Mouse (Mus musculus) adrenal gland, postnatal 25 days (tissue): ENCODE measurements at regions not wholly inside any gene's neighbourhood (a gene's known extent, or its start where the extent isn't known, plus 50 kb on each side); places are given as distances from the start of the nearest gene placed in this dataset.
A peak's percentile ranks its signal among the peaks of the same experiment; 100 is the strongest.
"Not testable (repeated sequence)": the region's sequence is repeated elsewhere in the genome, so short reads cannot be mapped to it uniquely, and the experiment has no call there.

ENCODE experiments used
- DNase-seq: peaks from one replicate; pipeline ENCODE4 v3.0.0; 2021; ENCODE audit warnings: mixed read lengths

DNA sequence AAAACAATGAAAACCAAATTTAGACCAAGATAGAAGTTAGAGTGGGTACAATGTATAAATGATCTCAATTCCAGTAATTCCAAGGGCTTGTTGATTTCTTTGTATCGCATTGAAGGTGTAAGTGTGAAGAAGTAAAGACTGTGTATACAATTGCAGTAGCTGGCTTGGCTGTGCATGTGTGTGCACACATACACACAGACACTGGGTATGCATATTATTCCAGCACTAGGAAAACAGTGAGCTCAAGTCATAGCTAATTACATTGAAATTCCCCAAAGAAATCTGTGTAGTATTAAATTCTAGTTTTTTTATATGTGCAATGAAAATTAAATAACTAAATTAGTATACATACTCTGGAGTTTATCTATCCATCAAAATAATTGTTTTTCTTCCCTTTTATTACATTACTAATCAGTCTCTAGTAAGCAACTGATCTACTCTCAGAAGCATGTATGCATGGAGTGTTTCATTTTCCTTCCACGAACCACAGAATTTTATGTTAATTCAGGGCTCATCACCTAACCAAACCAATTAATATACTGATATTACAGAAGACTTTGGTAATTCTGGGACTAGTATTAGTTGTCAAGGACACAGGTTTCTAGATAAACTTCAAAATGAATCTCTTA is 56.5 kb downstream of the Gm8797 start:
- DNase-seq = no peak

DNA sequence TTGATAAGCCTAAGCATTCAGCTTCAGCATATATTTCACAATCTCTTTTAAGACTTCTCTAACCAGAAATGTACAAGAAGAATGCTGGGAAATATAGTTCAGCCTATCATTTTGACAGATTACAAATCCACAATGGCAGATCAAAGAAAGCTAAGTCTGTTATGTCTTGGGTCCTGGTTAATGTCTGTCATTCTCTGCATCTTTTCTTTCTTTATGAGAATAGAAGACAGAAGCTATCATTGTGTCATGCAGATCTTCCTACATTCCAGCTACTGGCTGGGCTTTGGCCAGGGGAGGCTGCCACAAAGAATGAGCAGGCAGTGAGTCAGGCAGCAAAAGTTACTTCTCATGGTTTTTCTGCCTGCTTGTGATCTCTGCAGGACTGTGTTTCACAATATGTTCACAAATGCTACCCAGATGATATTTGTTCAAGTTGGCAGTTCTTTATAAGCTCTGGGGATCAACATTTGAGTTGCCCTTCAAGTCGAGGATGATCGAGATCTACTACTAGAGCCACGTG is 60.5 kb downstream of the Gm8797 start:
- DNase-seq = peak; percentile 63

DNA sequence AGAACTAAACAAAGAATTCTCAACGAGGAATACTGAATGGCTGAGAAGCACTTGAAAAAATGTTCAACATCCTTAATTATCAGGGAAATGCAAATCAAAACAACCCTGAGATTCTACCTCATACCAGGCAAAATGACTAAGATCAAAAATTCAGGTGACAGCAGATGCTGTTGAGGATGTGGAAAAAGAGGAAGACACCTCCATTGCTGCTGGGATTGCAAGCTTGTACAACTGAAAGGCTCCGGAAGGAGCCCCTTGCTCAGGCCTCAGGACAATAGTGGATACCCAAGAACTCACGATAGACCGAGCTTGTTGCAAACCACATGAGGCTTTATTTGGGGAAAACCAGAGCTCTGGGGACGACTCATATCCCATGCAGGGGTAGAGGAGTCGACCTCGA is 69.6 kb downstream of the Gm8797 start:
- not testable (repeated sequence) for DNase-seq

DNA sequence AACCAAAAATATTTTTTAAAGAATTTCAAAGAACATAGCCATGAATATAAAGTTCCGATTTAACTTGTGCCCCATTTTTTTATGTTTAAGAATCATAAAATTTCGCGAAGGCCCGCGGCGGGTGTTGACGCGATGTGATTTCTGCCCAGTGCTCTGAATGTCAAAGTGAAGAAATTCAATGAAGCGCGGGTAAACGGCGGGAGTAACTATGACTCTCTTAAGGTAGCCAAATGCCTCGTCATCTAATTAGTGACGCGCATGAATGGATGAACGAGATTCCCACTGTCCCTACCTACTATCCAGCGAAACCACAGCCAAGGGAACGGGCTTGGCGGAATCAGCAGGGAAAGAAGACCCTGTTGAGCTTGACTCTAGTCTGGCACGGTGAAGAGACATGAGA is 109.6 kb downstream of the Gm8797 start:
- peak; percentile 90 for DNase-seq

DNA sequence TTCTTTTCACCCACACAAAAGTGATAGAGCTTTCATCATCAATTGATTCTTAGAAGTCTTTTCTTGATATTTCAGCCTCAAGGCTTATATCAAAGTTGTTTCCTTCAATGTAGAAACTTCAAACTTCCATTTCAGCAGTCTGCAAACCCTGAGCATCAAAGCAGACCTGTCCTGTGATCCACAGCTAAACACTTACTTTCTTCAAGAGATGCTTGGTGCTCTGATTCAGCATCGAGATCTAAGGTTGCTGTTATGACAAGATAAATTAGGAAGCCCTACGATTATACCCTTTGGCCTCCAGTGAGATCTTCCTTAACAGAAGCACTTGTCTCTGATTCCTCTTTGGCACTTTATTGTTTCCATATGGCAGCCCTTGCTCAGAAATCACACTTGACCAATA is 119.8 kb downstream of the Gm8797 start:
- no peak for DNase-seq

DNA sequence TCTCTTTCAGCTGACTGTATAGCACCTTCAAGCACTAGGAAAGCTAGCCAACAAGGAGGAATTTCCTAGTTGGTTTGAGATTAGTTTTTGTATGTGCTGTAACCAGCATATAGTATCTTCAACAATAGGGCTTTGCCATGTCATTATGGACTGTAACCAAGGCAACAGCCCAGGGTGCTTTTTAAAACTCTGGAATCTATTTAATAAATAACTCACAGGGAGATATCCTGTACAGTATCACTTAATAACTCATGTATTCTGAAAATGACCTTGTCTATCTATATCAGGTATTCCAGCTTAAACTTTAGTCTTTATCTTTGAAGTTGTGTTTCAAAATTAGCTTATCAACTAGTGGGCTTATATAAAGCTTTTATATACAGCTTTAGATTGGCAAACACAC is 128.5 kb downstream of the Gm8797 start:
- no peak for DNase-seq

DNA sequence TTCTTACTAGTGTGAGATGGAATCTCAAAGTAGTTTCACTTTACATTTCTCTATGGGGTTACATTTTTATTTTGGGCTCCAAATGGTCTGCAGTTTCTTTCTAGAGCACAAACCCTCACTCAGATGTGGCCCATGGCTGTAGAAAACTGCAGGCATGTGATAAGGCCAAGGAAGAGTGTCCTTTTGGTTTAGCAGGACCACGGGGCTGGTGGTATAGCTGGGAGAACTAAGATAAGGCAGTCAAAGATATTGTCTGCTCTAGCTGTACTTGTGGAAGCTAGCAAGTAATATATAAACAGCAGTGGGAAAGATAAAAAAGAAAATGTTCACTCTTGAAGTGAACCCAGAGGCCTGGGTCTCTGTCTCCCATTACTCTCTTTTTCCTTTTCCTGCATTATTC is 166.9 kb downstream of the Gm8797 start:
- no peak for DNase-seq

DNA sequence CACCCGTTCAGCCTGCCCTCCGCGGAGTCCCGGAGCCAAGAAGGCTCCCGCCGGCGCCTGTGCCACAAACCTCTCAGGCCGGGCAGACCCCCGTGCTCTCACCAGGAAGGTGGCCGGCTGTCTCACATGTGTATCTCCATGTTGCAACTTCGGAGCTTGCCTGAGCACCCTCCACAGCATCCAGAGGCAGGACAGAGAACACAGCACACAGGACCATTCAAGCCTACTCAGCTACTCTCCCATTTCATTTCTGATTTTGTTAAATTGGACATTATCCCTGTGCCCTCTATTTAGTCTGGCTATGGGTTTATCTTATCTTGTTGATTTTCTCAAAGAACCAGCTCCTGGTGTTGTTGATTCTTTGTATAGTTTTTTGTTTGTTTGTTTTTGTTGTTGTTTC is 199.6 kb downstream of the Gm8797 start:
- DNase-seq = not testable (repeated sequence)

DNA sequence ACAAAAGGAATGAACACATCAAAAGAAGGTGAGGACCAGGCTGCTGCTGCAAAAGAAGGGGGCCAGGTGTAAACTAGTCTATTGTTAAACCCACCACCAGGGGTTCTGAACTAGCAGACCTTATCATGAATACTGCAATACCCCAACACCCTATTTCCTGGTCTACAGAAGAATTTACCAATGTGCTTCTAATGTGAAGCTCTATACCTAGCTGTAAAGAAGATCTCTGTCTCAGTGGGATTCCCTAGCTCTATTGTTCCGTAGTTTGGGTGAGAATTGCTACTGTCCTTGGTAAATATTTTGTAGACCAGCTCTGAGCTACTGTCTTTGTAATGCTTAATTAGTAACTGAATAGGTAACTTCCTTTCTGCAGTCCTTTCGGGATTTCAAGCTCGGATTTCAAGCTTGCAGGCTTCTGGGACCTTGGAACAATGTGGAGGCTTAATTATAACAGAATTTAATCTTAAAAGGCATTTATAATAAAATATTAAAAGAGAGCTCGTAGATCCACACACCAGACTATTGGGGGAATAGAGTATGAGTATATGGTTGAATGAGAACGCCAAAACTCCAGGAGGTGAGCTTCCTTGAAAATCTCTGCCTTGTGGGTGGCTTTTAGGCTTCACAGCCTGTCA is 238.5 kb downstream of the Gm8797 start:
- not testable (repeated sequence) for DNase-seq

DNA sequence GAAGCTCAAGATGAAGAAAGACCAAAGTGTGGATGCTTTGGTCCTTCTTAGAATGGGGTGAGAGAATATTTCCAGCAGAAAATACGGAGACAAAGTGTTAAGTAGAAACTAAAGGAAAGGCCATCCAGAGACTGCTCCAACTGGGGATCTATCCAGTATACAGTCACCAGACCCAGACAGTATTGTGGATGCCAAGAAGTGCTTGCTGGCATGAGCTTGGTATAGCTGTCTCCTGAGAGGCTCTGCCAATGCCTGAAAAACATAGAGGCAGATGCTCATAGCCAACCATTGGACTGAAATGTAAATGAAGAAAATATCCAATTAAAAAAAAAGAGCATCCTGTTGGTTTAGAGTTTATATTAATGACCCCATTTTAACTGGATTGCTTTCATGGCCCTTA is 253.8 kb downstream of the Gm8797 start:
- DNase-seq = no peak

DNA sequence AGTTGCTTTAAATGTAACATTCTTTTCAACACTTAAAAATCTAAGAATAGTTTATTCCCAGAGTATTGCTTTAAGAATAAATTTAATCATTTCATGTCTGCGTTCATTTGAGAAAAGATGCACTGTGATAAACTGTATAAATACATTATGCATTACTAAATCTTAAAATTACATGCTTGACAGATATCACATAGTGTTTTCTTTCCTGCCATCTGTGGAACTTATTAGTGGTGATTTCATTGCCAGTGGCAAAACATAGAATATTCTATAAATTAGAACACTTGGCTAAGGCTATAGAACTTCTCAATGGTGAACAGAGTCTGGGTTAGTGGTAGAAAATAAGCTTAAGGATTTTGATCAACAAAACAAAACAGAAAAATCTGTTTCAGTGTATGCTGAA is 268.1 kb downstream of the Gm8797 start:
- no peak for DNase-seq

DNA sequence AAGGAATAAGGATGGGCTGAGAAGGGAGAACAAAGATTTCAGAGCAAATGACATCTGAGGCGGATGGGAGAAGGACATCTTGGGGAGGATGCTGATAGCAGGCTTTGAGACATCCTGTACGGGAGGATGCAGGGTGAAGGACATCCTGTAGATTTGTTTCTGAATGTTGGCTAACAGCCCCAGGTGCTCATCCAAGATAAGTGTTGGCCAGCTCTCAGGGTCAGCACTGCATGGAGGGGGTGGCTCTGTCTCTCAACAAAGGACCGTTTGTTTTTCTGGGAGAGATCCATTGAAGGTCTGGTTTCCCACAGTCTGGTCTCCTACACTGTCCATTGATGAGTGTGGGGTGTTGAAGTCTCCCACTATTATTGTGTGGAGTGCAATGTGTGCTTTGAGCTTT is 290.7 kb downstream of the Gm8797 start:
- DNase-seq = not testable (repeated sequence)

DNA sequence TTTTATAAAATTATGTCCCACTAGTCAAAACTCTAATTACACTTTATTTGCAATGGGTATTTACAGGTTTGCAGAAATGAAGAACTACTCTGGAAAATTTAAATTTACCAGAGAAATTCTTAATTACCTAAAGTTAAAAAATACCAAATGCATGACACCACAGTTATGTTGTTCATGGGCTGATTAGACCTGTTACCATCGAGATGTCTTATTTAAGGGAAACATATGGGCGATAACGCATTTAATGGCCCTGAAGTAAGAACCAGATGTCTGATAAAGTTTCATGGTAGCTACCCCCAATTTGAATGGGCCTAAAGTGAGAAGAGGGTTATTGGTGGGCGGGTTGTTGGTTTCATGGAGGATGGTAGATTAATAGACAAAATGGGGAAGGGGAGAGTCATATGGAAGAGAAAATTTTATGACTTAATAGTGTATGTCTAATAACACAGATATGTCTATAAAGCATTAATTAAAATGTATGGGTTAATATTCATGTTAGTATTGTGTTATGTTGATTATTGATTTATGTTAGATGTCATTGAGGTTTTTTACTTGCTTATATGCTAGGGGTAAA is 299.0 kb downstream of the Gm8797 start:
- no peak for DNase-seq

DNA sequence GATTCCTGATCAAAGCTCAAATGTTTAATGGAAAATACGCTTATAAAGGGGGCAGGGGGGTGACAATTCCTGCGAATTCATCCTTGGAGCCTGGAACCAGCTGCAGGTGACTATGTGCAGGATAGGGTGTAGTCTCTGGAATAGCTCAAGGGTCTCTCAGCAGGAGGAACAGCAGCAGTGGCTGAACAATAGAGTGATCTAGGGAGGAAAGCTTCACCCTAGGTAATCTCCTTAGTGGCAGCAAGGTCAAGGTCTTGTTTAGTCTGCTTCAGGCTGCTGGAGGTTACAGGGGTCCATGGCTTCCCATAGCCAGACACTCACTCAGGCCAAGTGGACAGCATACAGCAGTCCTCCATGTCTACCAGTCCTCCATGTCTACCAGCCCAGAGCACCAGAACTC is 301.3 kb downstream of the Gm8797 start:
- DNase-seq = no peak

DNA sequence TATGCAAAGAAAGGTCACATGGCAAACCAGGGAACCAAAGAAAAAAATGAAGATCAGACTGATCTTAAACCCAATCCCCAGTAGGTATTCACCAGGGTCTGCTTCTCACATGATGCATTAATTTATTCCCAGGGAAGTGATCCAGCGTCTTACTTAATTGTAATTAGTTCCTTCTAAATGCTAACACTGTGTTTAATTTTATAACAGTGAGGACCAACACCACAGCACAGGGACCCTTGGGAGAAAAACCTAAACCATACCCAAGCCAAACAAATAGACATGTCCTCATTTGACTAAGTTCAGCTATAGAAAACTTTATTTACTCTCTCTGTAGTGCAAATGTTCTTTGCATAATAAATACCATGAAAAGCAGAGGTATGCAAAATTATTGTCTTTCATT is 333.2 kb downstream of the Gm8797 start:
- DNase-seq = no peak

DNA sequence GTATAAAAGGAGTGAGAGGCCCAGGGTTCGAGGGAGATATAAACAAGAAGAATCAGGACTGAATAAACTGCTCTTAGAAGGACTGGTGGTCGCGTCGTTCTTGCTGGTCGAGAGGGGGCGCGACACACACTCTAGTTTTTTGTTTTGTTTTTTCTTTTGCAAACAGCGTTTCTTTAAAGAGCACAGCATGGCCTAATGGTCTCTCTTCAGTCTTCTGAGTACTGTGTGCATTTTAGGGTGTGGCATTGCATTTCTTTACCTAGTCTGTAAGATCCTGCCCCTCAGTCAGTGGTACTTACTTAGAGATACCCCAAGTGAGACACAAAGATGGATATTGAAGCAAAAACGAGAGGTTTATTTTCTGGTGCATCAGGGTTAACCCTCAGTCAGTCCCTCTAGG is 336.7 kb downstream of the Gm8797 start:
- DNase-seq = no peak

DNA sequence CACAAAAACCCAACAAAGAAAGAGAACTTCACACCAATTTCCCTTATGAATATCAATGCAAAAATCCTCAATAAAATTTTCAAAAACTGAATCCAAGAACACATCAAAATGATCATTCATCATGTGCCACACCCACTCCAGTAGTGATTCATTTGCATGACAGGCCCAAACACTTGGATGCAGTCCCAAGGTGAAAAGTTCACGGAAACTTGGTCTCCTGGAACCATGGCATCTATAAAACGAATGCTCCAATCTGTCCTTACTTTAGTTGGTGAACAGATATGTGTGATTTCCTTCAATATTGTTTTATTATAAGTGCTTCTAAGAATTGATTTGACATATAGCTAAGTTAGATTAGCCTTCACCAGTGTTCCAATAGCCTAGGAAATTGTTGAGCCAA is 343.3 kb downstream of the Gm8797 start:
- peak; percentile 7 for DNase-seq

DNA sequence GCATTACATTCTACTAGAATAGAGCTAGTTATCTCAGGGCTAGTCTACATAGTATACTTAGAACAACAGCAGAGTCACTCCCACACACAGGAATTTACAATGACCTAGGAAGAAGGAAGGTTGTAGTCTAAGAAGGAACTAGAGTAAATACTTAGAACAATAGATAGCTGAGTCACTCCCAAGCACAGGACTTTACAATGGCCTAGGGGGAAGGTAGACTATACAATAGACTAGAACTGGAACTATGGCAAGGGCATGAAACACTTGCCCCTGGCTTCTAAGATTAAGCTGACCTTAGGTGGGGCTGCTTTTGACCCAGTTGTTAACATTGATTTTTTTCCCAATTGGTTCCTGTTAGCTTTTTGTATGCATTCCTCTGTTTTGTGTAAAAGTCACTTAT is 343.8 kb downstream of the Gm8797 start:
- DNase-seq = not testable (repeated sequence)

DNA sequence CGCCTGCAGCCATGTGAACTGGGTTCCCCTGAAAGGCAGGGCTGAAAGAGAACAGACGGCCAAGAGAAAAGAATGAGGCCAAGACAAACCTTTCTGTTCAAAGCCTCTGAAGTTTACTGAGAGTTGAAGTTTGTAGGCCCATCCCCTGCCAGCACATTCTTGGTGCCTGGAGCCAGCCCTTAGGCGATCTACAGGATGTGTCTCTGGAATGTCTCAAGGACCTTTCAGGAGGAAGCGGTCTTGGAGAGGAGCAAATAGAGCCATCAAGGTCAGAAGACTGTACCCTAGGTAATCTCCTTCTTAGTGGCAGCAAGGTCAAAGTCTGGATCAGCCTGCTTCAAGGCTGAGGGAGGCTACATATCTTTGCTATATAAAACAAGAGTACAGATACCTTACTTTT is 350.3 kb downstream of the Gm8797 start:
- no peak for DNase-seq

DNA sequence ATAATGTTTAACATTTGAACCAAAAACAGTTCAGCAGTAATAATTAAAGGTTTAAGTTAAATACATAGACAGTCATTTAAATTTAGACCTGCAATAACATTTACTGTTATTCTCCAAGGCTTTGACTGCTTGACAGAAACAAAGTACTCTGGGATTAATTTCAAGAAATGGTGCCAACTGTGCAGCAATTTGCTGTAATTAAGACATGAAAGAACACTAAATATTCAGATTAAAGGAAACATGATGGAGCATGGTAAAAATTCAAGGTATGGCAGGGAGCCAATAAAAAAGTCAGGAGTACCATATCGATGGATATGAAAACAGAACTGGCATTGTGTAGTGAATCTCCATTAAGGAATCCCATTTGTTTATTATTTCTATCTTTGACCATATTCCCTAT is 352.3 kb downstream of the Gm8797 start:
- no peak for DNase-seq

DNA sequence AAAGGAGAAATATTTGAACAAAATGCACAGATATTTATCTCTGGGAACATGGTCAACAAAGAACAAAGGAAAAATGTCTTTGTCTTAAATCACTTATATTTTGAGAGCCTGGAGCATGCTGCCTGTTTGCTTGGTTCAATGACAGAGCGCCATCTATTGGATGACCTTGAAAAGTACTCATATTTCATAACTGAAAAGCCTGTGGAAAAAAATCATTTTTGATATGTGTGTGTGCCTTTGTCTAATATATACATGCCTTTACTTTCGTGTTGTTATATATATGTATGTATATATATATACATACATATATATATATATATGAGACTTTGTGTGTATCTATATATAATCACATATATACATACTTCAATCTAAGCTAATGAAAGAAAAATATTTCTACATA is 356.1 kb downstream of the Gm8797 start:
- no peak for DNase-seq

DNA sequence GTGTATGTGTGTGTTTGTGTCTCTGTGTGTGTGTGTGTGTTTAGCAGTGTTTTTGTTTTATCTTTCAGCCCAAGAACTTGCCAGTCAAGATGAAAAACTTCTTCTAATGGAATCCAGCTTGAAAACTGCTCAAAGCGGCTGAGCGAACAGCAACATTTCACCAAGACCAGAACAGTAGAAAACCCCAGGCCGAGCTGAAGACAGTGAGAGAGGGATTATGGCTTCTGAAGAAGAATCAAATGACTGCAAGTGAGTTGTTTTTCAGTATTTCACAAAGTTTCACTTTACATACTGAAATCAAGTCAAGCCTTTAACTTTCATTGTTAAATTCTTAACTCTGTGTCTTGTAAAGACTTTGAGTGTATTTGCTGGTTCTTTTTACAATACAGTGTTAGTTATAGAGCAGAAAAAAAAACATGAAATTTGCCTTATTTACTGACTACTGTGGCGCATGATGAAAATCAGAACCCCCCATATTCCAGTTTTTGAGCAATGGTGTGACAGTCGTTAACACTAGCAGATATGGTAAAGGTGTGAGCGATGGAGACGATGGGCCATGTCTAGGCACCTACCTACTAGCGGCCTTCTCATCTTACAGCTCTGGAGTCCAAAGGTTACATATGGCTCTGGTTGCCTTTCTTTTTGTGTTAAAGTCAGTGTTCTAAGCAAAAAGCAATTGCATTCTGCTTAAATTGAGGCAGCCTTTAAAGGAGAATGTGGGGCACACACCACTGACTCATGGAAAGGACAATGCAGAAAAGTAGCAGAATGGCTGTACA is 357.0 kb downstream of the Gm8797 start:
- DNase-seq = no peak

DNA sequence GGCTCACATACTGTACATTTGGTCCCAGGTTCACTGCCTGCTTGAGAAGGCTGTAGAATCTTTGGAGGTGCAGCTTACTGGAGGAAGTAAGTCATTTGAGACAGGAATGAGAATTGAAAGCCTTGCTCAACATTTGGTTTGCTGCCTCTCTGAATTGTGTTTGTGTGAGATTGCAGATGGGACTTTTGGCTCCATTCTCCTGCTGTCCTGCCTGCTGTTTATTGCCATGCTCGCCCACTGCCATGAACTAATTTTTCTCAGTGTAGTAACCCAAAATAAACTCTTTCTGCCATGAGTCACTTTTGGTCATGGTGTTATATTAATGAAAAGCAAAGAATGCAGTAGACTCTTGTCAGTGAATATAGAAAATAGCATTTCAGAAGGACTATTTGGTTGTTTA is 368.1 kb downstream of the Gm8797 start:
- no peak for DNase-seq
